Mouse (Mus musculus): ENCODE measurements at regions not wholly inside any gene's neighbourhood (a gene's known extent, or its start where the extent isn't known, plus 50 kb on each side); places are given as distances from the start of the nearest gene placed in this dataset.

GRCm38 (mm10) chr1:184266051-184266450, 231.9 kb upstream of the 1700056E22Rik start:
- no peak for ATAC-seq (ENCODE audit: insufficient number of reproducible peaks, low FRiP score)
- 0 out of 2 replicates have a peak, but pooled peaks cover 7% of the 10 kb centered on the region for H3K9me3 ChIP-seq (replicated peaks)
- 19% methylated on average over 8 of the region's 8 CpGs for WGBS
- H3K4me1 ChIP-seq (replicated peaks), result no peaks in the 10 kb centered on the region
- H3K9ac ChIP-seq, result no peak overlapping the region
- no peak overlapping the region for H3K4me2 ChIP-seq
- no peaks in the 10 kb centered on the region for H3K36me3 ChIP-seq
- 0 out of 2 replicates have a peak, but pooled peaks cover 4% of the 10 kb centered on the region for H3K27me3 ChIP-seq (replicated peaks)
- H3K4me3 ChIP-seq, result no peak overlapping the region
- no peak overlapping the region for H3K27ac ChIP-seq (ENCODE audit: poor library complexity, severe bottlenecking)

- no peak for ATAC-seq (ENCODE audit: insufficient number of reproducible peaks, low FRiP score)
- no peak overlapping the region for H3K4me2 ChIP-seq
- H3K36me3 ChIP-seq, result no peaks in the 10 kb centered on the region
- 48% methylated on average over 2 of the region's 2 CpGs for WGBS
- H3K27ac ChIP-seq (ENCODE audit: poor library complexity, severe bottlenecking), result no peak overlapping the region
- no peaks in the 10 kb centered on the region for H3K4me1 ChIP-seq (replicated peaks)
- H3K27me3 ChIP-seq (replicated peaks), result 0 out of 2 replicates have a peak, but pooled peaks cover 3% of the 10 kb centered on the region
- H3K4me3 ChIP-seq, result no peak overlapping the region
- H3K9me3 ChIP-seq (replicated peaks), result 0 out of 2 replicates have a peak, but pooled peaks cover 7% of the 10 kb centered on the region
- H3K9ac ChIP-seq, result no peak overlapping the region
Observed at GRCm38 (mm10) chr1:184262975-184263374, 228.9 kb upstream of the 1700056E22Rik start.

- 0 out of 2 replicates have a peak, but pooled peaks cover 3% of the 10 kb centered on the region for H3K27me3 ChIP-seq (replicated peaks)
- H3K4me2 ChIP-seq, result no peak overlapping the region
- no peaks in the 10 kb centered on the region for H3K36me3 ChIP-seq
- WGBS, result 82% methylated on average over 6 of the region's 6 CpGs
- no peak overlapping the region for H3K9ac ChIP-seq
- H3K9me3 ChIP-seq (replicated peaks), result 0 out of 2 replicates have a peak, but pooled peaks cover 11% of the 10 kb centered on the region
- H3K27ac ChIP-seq (ENCODE audit: poor library complexity, severe bottlenecking), result no peak overlapping the region
- ATAC-seq (ENCODE audit: insufficient number of reproducible peaks, low FRiP score), result no peak
- no peak overlapping the region for H3K4me3 ChIP-seq
- H3K4me1 ChIP-seq (replicated peaks), result no peaks in the 10 kb centered on the region
Observed at GRCm38 (mm10) chr1:184261385-184261727, 227.3 kb upstream of the 1700056E22Rik start.

GRCm38 (mm10) chr1:184260722-184261384, 226.8 kb upstream of the 1700056E22Rik start:
- no peak overlapping the region for H3K4me3 ChIP-seq
- ATAC-seq (ENCODE audit: insufficient number of reproducible peaks, low FRiP score), result no peak
- no peak overlapping the region for H3K27ac ChIP-seq (ENCODE audit: poor library complexity, severe bottlenecking)
- WGBS, result 64% methylated on average over 6 of the region's 6 CpGs
- H3K9me3 ChIP-seq (replicated peaks), result 0 out of 2 replicates have a peak, but pooled peaks cover 11% of the 10 kb centered on the region
- no peak overlapping the region for H3K9ac ChIP-seq
- H3K36me3 ChIP-seq, result no peaks in the 10 kb centered on the region
- no peaks in the 10 kb centered on the region for H3K4me1 ChIP-seq (replicated peaks)
- H3K27me3 ChIP-seq (replicated peaks), result 0 out of 2 replicates have a peak, but pooled peaks cover 3% of the 10 kb centered on the region
- no peak overlapping the region for H3K4me2 ChIP-seq

- ATAC-seq (ENCODE audit: insufficient number of reproducible peaks, low FRiP score), result no peak
- Histone ChIP-seq H3K9ac (no peak overlapping the region), H3K27ac (ENCODE audit: poor library complexity, severe bottlenecking) (no peak overlapping the region), H3K4me3 (no peak overlapping the region), H3K36me3 (no peaks in the 10 kb centered on the region), H3K27me3 (replicated peaks) (0 out of 2 replicates have a peak, but pooled peaks cover 3% of the 10 kb centered on the region), H3K4me2 (no peak overlapping the region), H3K4me1 (replicated peaks) (no peaks in the 10 kb centered on the region), H3K9me3 (replicated peaks) (0 out of 2 replicates have a peak, but pooled peaks cover 11% of the 10 kb centered on the region)
- WGBS, result 82% methylated on average over 9 of the region's 9 CpGs
Observed at GRCm38 (mm10) chr1:184259853-184260252, 225.8 kb upstream of the 1700056E22Rik start.

GRCm38 (mm10) chr1:184257356-184257755, 223.3 kb upstream of the 1700056E22Rik start:
- Histone ChIP-seq H3K9me3 (replicated peaks) (0 out of 2 replicates have a peak, but pooled peaks cover 4% of the 10 kb centered on the region), H3K4me3 (no peak overlapping the region), H3K27me3 (replicated peaks) (0 out of 2 replicates have a peak, but pooled peaks cover 3% of the 10 kb centered on the region), H3K27ac (ENCODE audit: poor library complexity, severe bottlenecking) (no peak overlapping the region), H3K9ac (no peak overlapping the region), H3K36me3 (no peaks in the 10 kb centered on the region), H3K4me1 (replicated peaks) (no peaks in the 10 kb centered on the region), H3K4me2 (no peak overlapping the region)
- WGBS, result 84% methylated on average over 6 of the region's 6 CpGs
- ATAC-seq (ENCODE audit: insufficient number of reproducible peaks, low FRiP score), result no peak

- Histone ChIP-seq H3K9me3 (replicated peaks) (0 out of 2 replicates have a peak, but pooled peaks cover 4% of the 10 kb centered on the region), H3K27me3 (replicated peaks) (no peaks in the 10 kb centered on the region), H3K9ac (no peak overlapping the region), H3K4me2 (no peak overlapping the region), H3K4me3 (no peak overlapping the region), H3K4me1 (replicated peaks) (no peaks in the 10 kb centered on the region), H3K36me3 (no peaks in the 10 kb centered on the region), H3K27ac (ENCODE audit: poor library complexity, severe bottlenecking) (no peak overlapping the region)
- ATAC-seq (ENCODE audit: insufficient number of reproducible peaks, low FRiP score), result no peak
- 82% methylated on average over 4 of the region's 4 CpGs for WGBS
Observed at GRCm38 (mm10) chr1:184254951-184255350, 220.8 kb upstream of the 1700056E22Rik start.

- H3K9ac ChIP-seq, result no peak overlapping the region
- peaks cover 5% of the 10 kb centered on the region; the same call in 1 of the 2 replicates for H3K4me1 ChIP-seq (replicated peaks)
- ATAC-seq (ENCODE audit: insufficient number of reproducible peaks, low FRiP score), result no peak
- H3K4me2 ChIP-seq, result no peak overlapping the region
- H3K27ac ChIP-seq (ENCODE audit: poor library complexity, severe bottlenecking), result no peak overlapping the region
- no peak overlapping the region for H3K4me3 ChIP-seq
- H3K9me3 ChIP-seq (replicated peaks), result no peaks in the 10 kb centered on the region
- H3K27me3 ChIP-seq (replicated peaks), result no peaks in the 10 kb centered on the region
- H3K36me3 ChIP-seq, result no peaks in the 10 kb centered on the region
- 81% methylated on average over 23 of the region's 23 CpGs for WGBS
Observed at GRCm38 (mm10) chr1:184244730-184245488, 210.8 kb upstream of the 1700056E22Rik start.

GRCm38 (mm10) chr1:184244296-184244695, 210.2 kb upstream of the 1700056E22Rik start:
- no peak overlapping the region for H3K27ac ChIP-seq (ENCODE audit: poor library complexity, severe bottlenecking)
- H3K9me3 ChIP-seq (replicated peaks), result no peaks in the 10 kb centered on the region
- H3K9ac ChIP-seq, result no peak overlapping the region
- H3K27me3 ChIP-seq (replicated peaks), result no peaks in the 10 kb centered on the region
- 79% methylated on average over 9 of the region's 9 CpGs for WGBS
- ATAC-seq (ENCODE audit: insufficient number of reproducible peaks, low FRiP score), result no peak
- no peaks in the 10 kb centered on the region for H3K36me3 ChIP-seq
- H3K4me1 ChIP-seq (replicated peaks), result peaks cover 5% of the 10 kb centered on the region; the same call in 1 of the 2 replicates
- H3K4me3 ChIP-seq, result no peak overlapping the region
- no peak overlapping the region for H3K4me2 ChIP-seq

- Histone ChIP-seq H3K4me3 (no peak overlapping the region), H3K4me2 (no peak overlapping the region), H3K9ac (no peak overlapping the region), H3K27ac (ENCODE audit: poor library complexity, severe bottlenecking) (no peak overlapping the region), H3K36me3 (no peaks in the 10 kb centered on the region), H3K9me3 (replicated peaks) (no peaks in the 10 kb centered on the region), H3K4me1 (replicated peaks) (peaks cover 5% of the 10 kb centered on the region; the same call in 1 of the 2 replicates), H3K27me3 (replicated peaks) (0 out of 2 replicates have a peak, but pooled peaks cover 9% of the 10 kb centered on the region)
- WGBS, result 51% methylated on average over 4 of the region's 4 CpGs
- ATAC-seq (ENCODE audit: insufficient number of reproducible peaks, low FRiP score), result no peak
Observed at GRCm38 (mm10) chr1:184241846-184242245, 207.7 kb upstream of the 1700056E22Rik start.

Data from heart, embryonic 12.5 days (tissue).